Mouse (Mus musculus): ENCODE results near the gene Zbtb34. TPM values are rescaled to one million over a fixed set of nuclear protein-coding genes. Genes with fewer than 3 reads are reported as not detected.

The Zbtb34 gene
- total RNA-seq, 2 experiments from 2014 or later: 3.0 to 3.4 TPM

- H3K27ac ChIP-seq: no peak overlapping the region
- intact Hi-C loops (cut with DNase I): no loop called here
- no peak for TF ChIP-seq CTCF (IDR thresholded peaks at IDR 0.05)
- no peak for DNase-seq
- no peak overlapping the region for H3K4me3 ChIP-seq
These were observed 9.8 kb upstream of the Zbtb34 start for GRCm38 (mm10) chr2:33440893-33441292.

DNA sequence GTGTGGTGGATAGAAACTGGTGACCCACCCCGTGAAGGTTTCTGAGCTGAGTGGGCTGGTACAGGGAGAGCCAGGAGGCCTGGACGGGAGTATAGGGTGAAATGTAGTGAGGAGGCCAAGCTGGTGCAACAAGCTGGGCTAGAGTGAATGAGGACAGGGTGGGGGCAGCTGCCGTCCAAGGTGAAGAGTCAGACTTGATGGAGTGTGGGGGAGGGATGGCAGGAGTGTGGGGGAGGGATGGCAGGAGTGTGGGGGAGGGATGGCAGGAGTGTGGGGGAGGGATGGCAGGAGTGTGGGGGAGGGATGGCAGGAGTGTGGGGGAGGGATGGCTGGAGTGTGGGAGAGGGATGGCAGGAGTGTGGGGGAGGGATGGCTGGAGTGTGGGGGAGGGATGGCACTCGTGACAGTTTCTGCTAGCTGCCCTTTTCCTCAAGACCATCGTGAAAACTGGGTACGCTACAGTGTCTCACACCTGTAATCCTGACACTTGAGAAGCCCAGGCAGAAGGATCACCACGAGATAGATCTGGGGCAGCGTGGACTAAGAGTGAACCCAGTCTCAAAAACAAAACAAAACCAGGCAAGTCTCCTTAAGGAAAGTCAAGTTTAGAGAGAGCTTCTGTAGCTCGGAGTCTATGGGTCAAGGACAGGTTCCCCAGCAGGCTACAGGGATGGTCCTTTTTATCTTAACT is 9.0 kb upstream of the Zbtb34 start:
- intact Hi-C loops (cut with DNase I): no loop called here
- TF ChIP-seq CTCF (IDR thresholded peaks at IDR 0.05): no peak
- DNase-seq: peak; percentile 11
- no peak overlapping the region for H3K27ac ChIP-seq
- no peak overlapping the region for H3K4me3 ChIP-seq

GRCm38 (mm10) chr2:33439471-33439881 is 8.4 kb upstream of the Zbtb34 start:
- intact Hi-C loops (cut with DNase I): no loop called here
- no peak overlapping the region for H3K4me3 ChIP-seq
- peak; percentile 10 for DNase-seq
- no peak overlapping the region for H3K27ac ChIP-seq
- no peak for TF ChIP-seq CTCF (IDR thresholded peaks at IDR 0.05)

- no peak overlapping the region for H3K4me3 ChIP-seq
- intact Hi-C loops (cut with DNase I): no loop called here
- peak; percentile 7 for DNase-seq
- TF ChIP-seq CTCF (IDR thresholded peaks at IDR 0.05): no peak
- H3K27ac ChIP-seq: no peak overlapping the region
These were observed 7.3 kb upstream of the Zbtb34 start for GRCm38 (mm10) chr2:33438377-33438776.

- intact Hi-C loops (cut with DNase I): no loop called here
- H3K27ac ChIP-seq: no peak overlapping the region
- no peak overlapping the region for H3K4me3 ChIP-seq
These were observed 6.1 kb upstream of the Zbtb34 start for GRCm38 (mm10) chr2:33437184-33437583.

DNA sequence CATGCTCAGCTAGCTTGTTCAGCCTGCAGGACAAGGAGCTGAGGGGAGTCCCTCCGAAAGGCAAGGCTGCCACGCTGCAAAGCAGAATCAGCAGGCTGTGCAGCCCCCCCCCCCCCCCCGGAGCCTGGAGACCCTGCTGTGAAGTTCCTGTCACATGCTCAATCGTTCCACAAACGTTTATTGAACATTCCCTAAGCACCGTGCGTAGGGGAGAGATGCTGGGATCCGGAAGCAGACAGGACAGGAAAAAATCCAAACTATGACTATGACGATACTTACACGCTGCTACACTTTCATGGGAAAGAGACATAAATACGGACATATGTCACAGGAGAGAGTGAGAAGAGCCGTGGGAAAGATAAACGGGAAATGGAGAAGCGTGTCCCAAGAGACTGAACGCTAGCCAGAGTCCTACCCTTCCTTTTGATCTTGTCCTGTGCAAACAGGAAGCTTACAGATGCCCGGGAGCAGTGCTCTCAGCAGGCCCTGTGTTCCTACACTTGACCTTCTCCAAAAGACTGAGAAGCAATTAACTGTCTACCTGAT is 5.0 kb upstream of the Zbtb34 start:
- no peak for TF ChIP-seq CTCF (IDR thresholded peaks at IDR 0.05)
- H3K27ac ChIP-seq: peak overlapping the region; percentile 16; the same call in 1 of the 2 replicates
- peak; percentile 11 for DNase-seq
- intact Hi-C loops (cut with DNase I): no loop called here
- H3K4me3 ChIP-seq: peak overlapping the region; percentile 23; the same call in 1 of the 2 replicates

More at GRCm38 (mm10) chr2:33437184-33437583, 6.1 kb upstream of the Zbtb34 start:
- no peak for TF ChIP-seq CTCF (IDR thresholded peaks at IDR 0.05)
- peak; percentile 13 for DNase-seq

GRCm38 (mm10) chr2:33435036-33435650 is 4.0 kb upstream of the Zbtb34 start:
- no peak for TF ChIP-seq CTCF (IDR thresholded peaks at IDR 0.05)
- DNase-seq: peak; percentile 20
- intact Hi-C loops (cut with DNase I): no loop called here
- no peak overlapping the region for H3K4me3 ChIP-seq
- H3K27ac ChIP-seq: no peak overlapping the region

DNA sequence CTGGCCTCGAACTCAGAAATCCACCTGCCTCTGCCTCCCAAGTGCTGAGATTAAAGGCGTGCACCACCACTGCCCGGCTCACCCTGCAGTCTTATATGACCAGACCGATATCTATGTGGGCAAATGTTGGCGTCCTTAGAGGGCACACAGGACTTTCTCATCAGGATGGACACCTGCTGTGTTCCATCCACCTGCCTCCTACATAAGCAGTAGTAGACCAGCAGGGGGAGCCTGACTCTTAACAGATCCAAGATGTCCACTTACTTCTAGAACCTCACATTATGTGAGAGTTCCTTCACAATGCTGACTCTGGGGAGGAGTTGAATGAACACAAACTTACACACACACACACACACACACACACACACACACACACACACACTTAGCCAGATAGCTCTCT is 1.8 kb upstream of the Zbtb34 start:
- intact Hi-C loops (cut with DNase I): loop anchor here (5.0 kb wide), 1 partner anchor 34 kb away; the partner anchor contains the start of gene Zbtb43
- H3K27ac ChIP-seq: no peak overlapping the region
- TF ChIP-seq CTCF (IDR thresholded peaks at IDR 0.05): peak; percentile 62
- peak; percentile 58 for DNase-seq
- H3K4me3 ChIP-seq: no peak overlapping the region

DNA sequence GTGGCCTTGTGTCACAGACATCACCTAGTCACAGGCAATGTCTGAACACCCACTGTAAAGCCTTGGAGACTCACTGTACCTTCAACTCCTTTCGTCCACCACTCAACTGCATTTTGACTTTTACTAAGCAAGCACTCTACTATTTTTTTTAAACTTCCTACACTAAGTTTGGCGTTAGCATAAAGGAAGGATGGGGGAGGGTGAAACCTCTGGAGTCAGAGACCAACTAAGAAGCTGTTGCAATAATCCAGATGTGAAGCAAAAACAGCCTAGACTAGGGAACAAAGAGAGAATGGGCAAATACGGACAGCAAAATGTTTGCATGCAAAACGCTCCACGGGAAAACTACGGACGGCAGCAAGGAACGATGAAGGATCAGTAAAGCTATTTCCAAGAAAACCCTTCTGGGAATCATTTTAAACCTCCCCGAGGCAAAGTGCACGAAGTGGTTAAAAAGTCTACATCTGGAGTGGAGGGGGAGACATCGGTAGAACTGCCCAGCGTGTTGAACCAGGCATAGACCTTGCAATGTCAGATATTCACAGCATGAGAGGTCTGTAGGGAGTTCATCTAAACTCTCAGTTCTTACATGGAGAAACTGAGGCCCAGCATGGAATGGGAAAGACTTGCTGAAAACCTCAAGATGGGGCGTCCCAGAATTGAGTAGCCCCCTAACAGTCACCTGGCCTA is 898 bp downstream of the Zbtb34 start:
- intact Hi-C loops (cut with DNase I): loop anchor here (5.0 kb wide), 1 partner anchor 37 kb away; the partner anchor contains the start of gene Zbtb43
- peak overlapping the region; percentile 98 for H3K4me3 ChIP-seq
- TF ChIP-seq CTCF (IDR thresholded peaks at IDR 0.05): no peak

GRCm38 (mm10) chr2:33429339-33429738 is 1.8 kb downstream of the Zbtb34 start:
- H3K4me3 ChIP-seq: peak overlapping the region; percentile 98
- DNase-seq: peak; percentile 37
- TF ChIP-seq CTCF (IDR thresholded peaks at IDR 0.05): no peak
- intact Hi-C loops (cut with DNase I): no loop called here
- H3K27ac ChIP-seq: peak overlapping the region; percentile 98

More for the DNA sequence above, 898 bp downstream of the Zbtb34 start:
- DNase-seq: peak; percentile 14
- H3K27ac ChIP-seq: peak overlapping the region; percentile 98

DNA sequence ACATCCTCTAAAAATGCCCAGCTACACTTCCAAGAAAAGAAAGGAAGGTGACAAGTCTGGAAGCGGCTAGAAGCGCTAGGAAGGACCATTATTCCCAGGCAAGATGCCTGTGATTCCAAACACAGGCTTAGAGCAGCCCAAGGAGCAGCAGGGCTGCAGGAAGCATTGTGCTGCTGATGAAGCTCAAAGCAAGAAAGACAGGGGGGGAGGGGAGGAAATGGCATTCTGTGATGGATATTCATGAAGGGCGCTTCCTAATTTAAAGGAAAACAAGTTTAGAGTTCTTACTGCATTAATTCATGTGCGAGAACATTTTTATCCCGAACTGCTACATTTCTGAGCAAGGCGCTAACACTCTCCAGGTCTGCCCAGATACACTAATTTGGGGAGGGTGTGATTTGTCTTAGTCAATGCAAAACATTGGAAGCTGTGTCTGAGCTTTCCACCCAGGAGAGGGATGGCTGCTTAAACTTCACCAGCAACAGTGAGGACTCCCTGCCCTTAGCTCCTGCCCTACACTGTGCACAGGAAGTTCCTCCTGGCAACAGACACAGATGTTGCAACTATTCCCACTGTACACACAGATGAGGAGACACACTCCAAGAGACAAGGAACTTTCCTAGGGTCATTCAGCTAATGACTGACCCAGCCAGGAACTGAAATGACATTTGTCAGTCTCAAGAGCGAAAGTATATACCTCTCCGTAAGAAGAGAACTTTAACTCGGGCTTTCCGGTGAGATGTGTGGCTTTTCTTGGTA is 4.3 kb downstream of the Zbtb34 start:
- no peak overlapping the region for H3K4me3 ChIP-seq
- no peak overlapping the region for H3K27ac ChIP-seq
- TF ChIP-seq CTCF (IDR thresholded peaks at IDR 0.05): no peak
- DNase-seq: peak; percentile 20
- intact Hi-C loops (cut with DNase I): no loop called here

DNA sequence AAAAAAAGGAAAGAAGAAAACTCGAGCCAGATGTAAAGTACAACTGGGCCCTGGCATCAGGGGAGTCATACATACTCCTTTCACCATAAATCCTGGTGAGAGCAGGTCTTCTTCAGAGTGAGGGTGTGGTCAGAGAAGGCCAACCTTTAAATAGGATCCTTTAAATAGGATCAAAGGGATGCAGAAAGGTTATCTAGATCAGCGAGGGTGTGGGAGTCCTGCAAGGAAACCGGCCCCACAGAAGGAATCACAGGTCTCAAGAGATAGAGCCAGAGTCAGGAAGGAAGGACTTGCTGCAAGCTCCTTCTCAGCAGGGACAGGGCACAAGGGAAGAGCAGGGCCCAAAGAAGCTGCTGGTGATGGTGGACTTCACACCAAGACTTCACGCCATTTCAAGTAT is 13.7 kb downstream of the Zbtb34 start:
- H3K27ac ChIP-seq: no peak overlapping the region
- no peak for DNase-seq
- H3K4me3 ChIP-seq: no peak overlapping the region
- no peak for TF ChIP-seq CTCF (IDR thresholded peaks at IDR 0.05)
- intact Hi-C loops (cut with DNase I): no loop called here
